ENCODE assay signal across 11 mouse cellular contexts in genomic region chr15:8994608-8995277, GRCm38 (mm10). TPM values are rescaled to one million over a fixed set of nuclear protein-coding genes. Genes with fewer than 3 reads are reported as not detected.
DNase-seq lines count a peak whose midpoint lies in the region; ATAC-seq and TF ChIP-seq lines count a peak whose summit lies in the region.
"Had no signal": no experiment of that assay in that cellular context is flagged by ENCODE, and none has a peak within 500 bp of the region (broad histone marks: within the 10 kb centered on the region; RNA-seq: fewer than 3 reads in every experiment).

No protein-coding gene starts in this region.

- H3K4me3 ChIP-seq in hindbrain, embryonic 11.5 days (ENCODE audit: low read depth, low read length): no peak overlapping the region
- H3K4me3 ChIP-seq in hindbrain, embryonic 16.5 days (ENCODE audit: low read length): no peak overlapping the region
- H3K4me3 ChIP-seq in midbrain, postnatal 0 days (ENCODE audit: low read depth, low read length): no peak overlapping the region
- no peak overlapping the region for H3K4me3 ChIP-seq in midbrain, embryonic 13.5 days (replicated peaks)
- no peak overlapping the region for H3K4me3 ChIP-seq in stomach, postnatal 0 days (ENCODE audit: low read depth, low read length)
- H3K4me3 ChIP-seq: hindbrain, embryonic 12.5 days; megakaryocyte, embryonic 14.5 days had no signal

- WGBS in hindbrain, embryonic 11.5 days: 79% methylated on average over 8 of the region's 8 CpGs
- whole genome bisulfite sequencing in hindbrain, embryonic 16.5 days: 67% methylated on average over 8 of the region's 8 CpGs
- WGBS in midbrain, postnatal 0 days: 70% methylated on average over 8 of the region's 8 CpGs
- 73% methylated on average over 8 of the region's 8 CpGs for WGBS in midbrain, embryonic 13.5 days
- 80% methylated on average over 8 of the region's 8 CpGs for whole genome bisulfite sequencing in stomach, postnatal 0 days

- TF ChIP-seq POLR2A in brain, embryonic 14.5 days (IDR thresholded peaks at IDR 0.05; ENCODE audit: borderline replicate concordance, extremely low read depth, insufficient read depth, insufficient read length, poor library complexity, severe bottlenecking): no peak

- H3K4me2 ChIP-seq in hindbrain, embryonic 11.5 days (replicated peaks; ENCODE audit: low read depth, low read length): no peak overlapping the region
- H3K4me2 ChIP-seq in hindbrain, embryonic 16.5 days (ENCODE audit: low read length): no peak overlapping the region
- H3K4me2 ChIP-seq in midbrain, postnatal 0 days (ENCODE audit: low read depth, low read length, poor library complexity, severe bottlenecking): no peak overlapping the region
- H3K4me2 ChIP-seq in midbrain, embryonic 13.5 days (replicated peaks): no peak overlapping the region
- H3K4me2 ChIP-seq in stomach, postnatal 0 days (replicated peaks; ENCODE audit: low read depth): no peak overlapping the region
- H3K4me2 ChIP-seq: hindbrain, embryonic 12.5 days had no signal

- H3K27ac ChIP-seq in hindbrain, embryonic 11.5 days (ENCODE audit: low read depth, low read length): no peak overlapping the region
- no peak overlapping the region for H3K27ac ChIP-seq in hindbrain, embryonic 16.5 days (ENCODE audit: low read depth, low read length)
- no peak overlapping the region for H3K27ac ChIP-seq in midbrain, postnatal 0 days (ENCODE audit: low read depth, low read length)
- no peak overlapping the region for H3K27ac ChIP-seq in midbrain, embryonic 13.5 days
- no peak overlapping the region for H3K27ac ChIP-seq in stomach, postnatal 0 days (replicated peaks)
- H3K27ac ChIP-seq: hindbrain, embryonic 12.5 days had no signal

- ATAC-seq in hindbrain, embryonic 11.5 days (ENCODE audit: low FRiP score): no peak
- ATAC-seq in hindbrain, embryonic 16.5 days: no peak
- ATAC-seq in midbrain, postnatal 0 days (ENCODE audit: low FRiP score): no peak
- no peak for ATAC-seq in midbrain, embryonic 13.5 days
- ATAC-seq in stomach, postnatal 0 days (ENCODE audit: low FRiP score, low TSS enrichment): no peak
- no peak for ATAC-seq in activated CD4-positive, CD25-positive, alpha-beta regulatory T cell, adult 4 months

- no peak overlapping the region for H3K9ac ChIP-seq in hindbrain, embryonic 11.5 days (ENCODE audit: low read depth, low read length)
- H3K9ac ChIP-seq in hindbrain, embryonic 16.5 days (ENCODE audit: low read depth, low read length): no peak overlapping the region
- no peak overlapping the region for H3K9ac ChIP-seq in midbrain, postnatal 0 days (replicated peaks; ENCODE audit: low read length, poor library complexity, severe bottlenecking)
- no peak overlapping the region for H3K9ac ChIP-seq in midbrain, embryonic 13.5 days (replicated peaks)
- no peak overlapping the region for H3K9ac ChIP-seq in stomach, postnatal 0 days (ENCODE audit: low read length)
- H3K9ac ChIP-seq: hindbrain, embryonic 12.5 days had no signal

- H3K4me1 ChIP-seq in hindbrain, embryonic 11.5 days (replicated peaks; ENCODE audit: control insufficient read depth, insufficient read depth, low read length): no peaks in the 10 kb centered on the region
- H3K4me1 ChIP-seq in hindbrain, embryonic 16.5 days (ENCODE audit: control insufficient read depth, insufficient read depth, low read depth, low read length): no peaks in the 10 kb centered on the region
- no peaks in the 10 kb centered on the region for H3K4me1 ChIP-seq in midbrain, postnatal 0 days (ENCODE audit: insufficient read depth, low read length)
- H3K4me1 ChIP-seq in midbrain, embryonic 13.5 days (replicated peaks): no peaks in the 10 kb centered on the region
- H3K4me1 ChIP-seq in stomach, postnatal 0 days (replicated peaks; ENCODE audit: control insufficient read depth, insufficient read depth): no peaks in the 10 kb centered on the region
- H3K4me1 ChIP-seq: hindbrain, embryonic 12.5 days; megakaryocyte, embryonic 14.5 days had no signal

- H3K9me3 ChIP-seq in hindbrain, embryonic 11.5 days (ENCODE audit: control insufficient read depth, low read length): no peaks in the 10 kb centered on the region
- H3K9me3 ChIP-seq in hindbrain, embryonic 16.5 days (ENCODE audit: control insufficient read depth, low read length): no peaks in the 10 kb centered on the region
- no peaks in the 10 kb centered on the region for H3K9me3 ChIP-seq in midbrain, postnatal 0 days (ENCODE audit: low read length)
- no peaks in the 10 kb centered on the region for H3K9me3 ChIP-seq in midbrain, embryonic 13.5 days
- no peaks in the 10 kb centered on the region for H3K9me3 ChIP-seq in stomach, postnatal 0 days (ENCODE audit: control insufficient read depth, low read length)
- H3K9me3 ChIP-seq: hindbrain, embryonic 12.5 days; megakaryocyte, embryonic 14.5 days had no signal

- no peaks in the 10 kb centered on the region for H3K36me3 ChIP-seq in hindbrain, embryonic 11.5 days (ENCODE audit: control insufficient read depth, insufficient read depth, low read length)
- no peaks in the 10 kb centered on the region for H3K36me3 ChIP-seq in hindbrain, embryonic 16.5 days (ENCODE audit: control insufficient read depth, insufficient read depth, low read length)
- H3K36me3 ChIP-seq in midbrain, postnatal 0 days (ENCODE audit: insufficient read depth, low read length): no peaks in the 10 kb centered on the region
- H3K36me3 ChIP-seq in midbrain, embryonic 13.5 days: no peaks in the 10 kb centered on the region
- H3K36me3 ChIP-seq in stomach, postnatal 0 days (ENCODE audit: control insufficient read depth, insufficient read depth, low read length): no peaks in the 10 kb centered on the region
- H3K36me3 ChIP-seq: hindbrain, embryonic 12.5 days had no signal

- H3K27me3 ChIP-seq in hindbrain, embryonic 11.5 days (ENCODE audit: control insufficient read depth, insufficient read depth, low read length): no peaks in the 10 kb centered on the region
- no peaks in the 10 kb centered on the region for H3K27me3 ChIP-seq in hindbrain, embryonic 16.5 days (replicated peaks; ENCODE audit: control insufficient read depth, insufficient read depth, low read length)
- H3K27me3 ChIP-seq in midbrain, postnatal 0 days (ENCODE audit: insufficient read depth, low read length): no peaks in the 10 kb centered on the region
- H3K27me3 ChIP-seq in midbrain, embryonic 13.5 days: no peaks in the 10 kb centered on the region
- no peaks in the 10 kb centered on the region for H3K27me3 ChIP-seq in stomach, postnatal 0 days (ENCODE audit: control insufficient read depth, insufficient read depth, low read length)
- H3K27me3 ChIP-seq: hindbrain, embryonic 12.5 days; megakaryocyte, embryonic 14.5 days had no signal

- peak; percentile 31 for DNase-seq in hindbrain, embryonic 11.5 days (ENCODE audit: low spot score)
- DNase-seq in midbrain, postnatal 0 days (ENCODE audit: low spot score): no peak
- DNase-seq in brain, embryonic 14.5 days (ENCODE audit: low read depth): peak; percentile 17
- DNase-seq in stomach, postnatal 0 days (ENCODE audit: low spot score): no peak
- DNase-seq in cerebellum, adult 11 months: no peak
- DNase-seq: gastrocnemius, postnatal 10 days had no signal

- no peak for TF ChIP-seq EP300 in stomach, postnatal 0 days (optimal IDR thresholded peaks at IDR 0.05)

- TF ChIP-seq CTCF in midbrain, postnatal 0 days (IDR thresholded peaks at IDR 0.05): peak; percentile 54
- peak; percentile 28; the same call in 1 of the 2 replicates for TF ChIP-seq CTCF in brain, embryonic 14.5 days (IDR thresholded peaks at IDR 0.05; ENCODE audit: borderline replicate concordance, extremely low read depth, insufficient read depth, insufficient read length)
- peak; percentile 38 for TF ChIP-seq CTCF in stomach, postnatal 0 days (IDR thresholded peaks at IDR 0.05; ENCODE audit: low read depth)

RNA-seq across cellular contexts. Expression of gene Ranbp3l, which starts 27.0 kb away (rescaled TPM):
- polyA plus RNA-seq in hindbrain, embryonic 11.5 days (2014; fragmentation: Nextera tagmentation; extraction: Ambion mirVana): 0.45 and 0.64 TPM in 2 replicates
- 12.6 and 15.2 TPM in 2 replicates for polyA plus RNA-seq in hindbrain, embryonic 16.5 days (2015; fragmentation: Nextera tagmentation; extraction: Ambion mirVana)
- total RNA-seq in midbrain, postnatal 0 days (2014; rRNA removed): 14.5 and 29.5 TPM in 2 replicates
- 15.0 and 15.5 TPM in 2 replicates for polyA plus RNA-seq in midbrain, postnatal 0 days (2015; fragmentation: Nextera tagmentation; extraction: Ambion mirVana)
- 12.7 and 13.7 TPM in 2 replicates for polyA plus RNA-seq in midbrain, embryonic 13.5 days (2015; fragmentation: Nextera tagmentation; extraction: Ambion mirVana)
- polyA plus RNA-seq in brain, embryonic 14.5 days (2012; rRNA removed): 4.5 and 7.5 TPM in 2 replicates
- 0.41 and 0.42 TPM in 2 replicates for polyA plus RNA-seq in stomach, postnatal 0 days (2015; fragmentation: Nextera tagmentation; extraction: Ambion mirVana)
- under 1 TPM in 1 of 2 experiments, not detected in 1; 0.22 TPM for polyA plus RNA-seq in activated CD4-positive, CD25-positive, alpha-beta regulatory T cell, adult 4 months (2017; shearing (Covaris generic))

Comparison
In these comparisons a context has a peak if more than half of its experiments do, and no peak if none do; other contexts are left out.
1. DNase-seq: peak in hindbrain, embryonic 11.5 days (single experiment) and brain, embryonic 14.5 days (single experiment); none in midbrain, postnatal 0 days (single experiment), stomach, postnatal 0 days (single experiment) and cerebellum, adult 11 months (single experiment).
2. Peak in every context shown above with its lines, with median percentiles within 50 percentile points of each other: CTCF ChIP-seq.